Mouse (Mus musculus): ENCODE results near the gene Mapk12. TPM values are rescaled to one million over a fixed set of nuclear protein-coding genes. Genes with fewer than 3 reads are reported as not detected.

Gene Mapk12
- polyA plus RNA-seq, 1 experiment from 2014 or later = 26.9 TPM

GRCm38 (mm10) chr15:89103921-89104320, 36.6 kb downstream of the Mapk12 start:
- Histone ChIP-seq H3K27me3 (ENCODE audit: control insufficient read depth, insufficient read depth, low read length) (no peaks in the 10 kb centered on the region), H3K9me3 (ENCODE audit: control insufficient read depth, low read length) (no peaks in the 10 kb centered on the region), H3K4me2 (ENCODE audit: low read depth, low read length, severe bottlenecking) (no peak overlapping the region), H3K36me3 (ENCODE audit: control insufficient read depth, insufficient read depth, low read length) (peaks cover 21% of the 10 kb centered on the region; the same call in 1 of the 2 replicates), H3K9ac (ENCODE audit: low read length) (no peak overlapping the region), H3K27ac (ENCODE audit: low read depth, low read length) (no peak overlapping the region), H3K4me1 (replicated peaks; ENCODE audit: control insufficient read depth, insufficient read depth, low read length) (no peaks in the 10 kb centered on the region), H3K4me3 (ENCODE audit: low read depth, low read length) (no peak overlapping the region)
- no peak for DNase-seq (ENCODE audit: low spot score)
- ATAC-seq (replicated peaks; ENCODE audit: low FRiP score) = no peak
- WGBS = 91% methylated on average over 10 of the region's 10 CpGs

- no peak overlapping the region for H3K4me2 ChIP-seq (ENCODE audit: low read depth, low read length, severe bottlenecking)
- no peak overlapping the region for H3K9ac ChIP-seq (ENCODE audit: low read length)
- H3K27ac ChIP-seq (ENCODE audit: low read depth, low read length) = no peak overlapping the region
- 69% methylated on average over 5 of the region's 5 CpGs for WGBS
- no peaks in the 10 kb centered on the region for H3K4me1 ChIP-seq (replicated peaks; ENCODE audit: control insufficient read depth, insufficient read depth, low read length)
- DNase-seq (ENCODE audit: low spot score) = no peak
- no peak overlapping the region for H3K4me3 ChIP-seq (ENCODE audit: low read depth, low read length)
- H3K27me3 ChIP-seq (ENCODE audit: control insufficient read depth, insufficient read depth, low read length) = no peaks in the 10 kb centered on the region
- H3K36me3 ChIP-seq (ENCODE audit: control insufficient read depth, insufficient read depth, low read length) = peaks cover 24% of the 10 kb centered on the region
- no peaks in the 10 kb centered on the region for H3K9me3 ChIP-seq (ENCODE audit: control insufficient read depth, low read length)
- no peak for ATAC-seq (replicated peaks; ENCODE audit: low FRiP score)
These were observed 37.9 kb downstream of the Mapk12 start for GRCm38 (mm10) chr15:89102646-89103045.

- ATAC-seq (replicated peaks; ENCODE audit: low FRiP score) (no peak), DNase-seq (ENCODE audit: low spot score) (no peak)
- Histone ChIP-seq H3K4me3 (ENCODE audit: low read depth, low read length) (no peak overlapping the region), H3K9ac (ENCODE audit: low read length) (no peak overlapping the region), H3K27ac (ENCODE audit: low read depth, low read length) (no peak overlapping the region), H3K4me1 (replicated peaks; ENCODE audit: control insufficient read depth, insufficient read depth, low read length) (no peaks in the 10 kb centered on the region), H3K4me2 (ENCODE audit: low read depth, low read length, severe bottlenecking) (no peak overlapping the region), H3K27me3 (ENCODE audit: control insufficient read depth, insufficient read depth, low read length) (no peaks in the 10 kb centered on the region), H3K36me3 (ENCODE audit: control insufficient read depth, insufficient read depth, low read length) (peaks cover 30% of the 10 kb centered on the region), H3K9me3 (ENCODE audit: control insufficient read depth, low read length) (no peaks in the 10 kb centered on the region)
- WGBS = 93% methylated on average over 12 of the region's 12 CpGs
These were observed 39.7 kb downstream of the Mapk12 start for GRCm38 (mm10) chr15:89100823-89101222.

GRCm38 (mm10) chr15:89098616-89099015, 41.9 kb downstream of the Mapk12 start:
- Histone ChIP-seq H3K27ac (ENCODE audit: low read depth, low read length) (no peak overlapping the region), H3K9me3 (ENCODE audit: control insufficient read depth, low read length) (no peaks in the 10 kb centered on the region), H3K4me3 (ENCODE audit: low read depth, low read length) (no peak overlapping the region), H3K36me3 (ENCODE audit: control insufficient read depth, insufficient read depth, low read length) (peaks cover 39% of the 10 kb centered on the region), H3K9ac (ENCODE audit: low read length) (no peak overlapping the region), H3K4me1 (replicated peaks; ENCODE audit: control insufficient read depth, insufficient read depth, low read length) (no peaks in the 10 kb centered on the region), H3K4me2 (ENCODE audit: low read depth, low read length, severe bottlenecking) (no peak overlapping the region), H3K27me3 (ENCODE audit: control insufficient read depth, insufficient read depth, low read length) (no peaks in the 10 kb centered on the region)
- ATAC-seq (replicated peaks; ENCODE audit: low FRiP score) (no peak), DNase-seq (ENCODE audit: low spot score) (no peak)
- WGBS = 90% methylated on average over 7 of the region's 7 CpGs

GRCm38 (mm10) chr15:89097450-89097849, 43.1 kb downstream of the Mapk12 start:
- DNase-seq (ENCODE audit: low spot score) (no peak), ATAC-seq (replicated peaks; ENCODE audit: low FRiP score) (no peak)
- H3K9ac ChIP-seq (ENCODE audit: low read length) = no peak overlapping the region
- H3K27ac ChIP-seq (ENCODE audit: low read depth, low read length) = no peak overlapping the region
- no peaks in the 10 kb centered on the region for H3K27me3 ChIP-seq (ENCODE audit: control insufficient read depth, insufficient read depth, low read length)
- no peaks in the 10 kb centered on the region for H3K9me3 ChIP-seq (ENCODE audit: control insufficient read depth, low read length)
- H3K36me3 ChIP-seq (ENCODE audit: control insufficient read depth, insufficient read depth, low read length) = peaks cover 39% of the 10 kb centered on the region
- no peak overlapping the region for H3K4me3 ChIP-seq (ENCODE audit: low read depth, low read length)
- 91% methylated on average over 5 of the region's 5 CpGs for WGBS
- no peak overlapping the region for H3K4me2 ChIP-seq (ENCODE audit: low read depth, low read length, severe bottlenecking)
- H3K4me1 ChIP-seq (replicated peaks; ENCODE audit: control insufficient read depth, insufficient read depth, low read length) = no peaks in the 10 kb centered on the region

- Histone ChIP-seq H3K4me3 (ENCODE audit: low read depth, low read length) (no peak overlapping the region), H3K27me3 (ENCODE audit: control insufficient read depth, insufficient read depth, low read length) (no peaks in the 10 kb centered on the region), H3K9me3 (ENCODE audit: control insufficient read depth, low read length) (no peaks in the 10 kb centered on the region), H3K36me3 (ENCODE audit: control insufficient read depth, insufficient read depth, low read length) (peaks cover 20% of the 10 kb centered on the region), H3K27ac (ENCODE audit: low read depth, low read length) (no peak overlapping the region), H3K4me2 (ENCODE audit: low read depth, low read length, severe bottlenecking) (no peak overlapping the region), H3K4me1 (replicated peaks; ENCODE audit: control insufficient read depth, insufficient read depth, low read length) (peaks cover 6% of the 10 kb centered on the region; the same call in 1 of the 2 replicates), H3K9ac (ENCODE audit: low read length) (no peak overlapping the region)
- DNase-seq (ENCODE audit: low spot score) (no peak), ATAC-seq (replicated peaks; ENCODE audit: low FRiP score) (no peak)
- 87% methylated on average over 5 of the region's 5 CpGs for WGBS
These were observed 48.3 kb downstream of the Mapk12 start for GRCm38 (mm10) chr15:89092181-89092580.

GRCm38 (mm10) chr15:89090662-89091061, 49.8 kb downstream of the Mapk12 start:
- no peak overlapping the region for H3K9ac ChIP-seq (ENCODE audit: low read length)
- DNase-seq (ENCODE audit: low spot score) (no peak), ATAC-seq (replicated peaks; ENCODE audit: low FRiP score) (no peak)
- no peaks in the 10 kb centered on the region for H3K27me3 ChIP-seq (ENCODE audit: control insufficient read depth, insufficient read depth, low read length)
- WGBS = 88% methylated on average over 4 of the region's 4 CpGs
- H3K4me3 ChIP-seq (ENCODE audit: low read depth, low read length) = no peak overlapping the region
- peaks cover 17% of the 10 kb centered on the region for H3K36me3 ChIP-seq (ENCODE audit: control insufficient read depth, insufficient read depth, low read length)
- no peak overlapping the region for H3K27ac ChIP-seq (ENCODE audit: low read depth, low read length)
- no peaks in the 10 kb centered on the region for H3K9me3 ChIP-seq (ENCODE audit: control insufficient read depth, low read length)
- peaks cover 6% of the 10 kb centered on the region; the same call in 1 of the 2 replicates for H3K4me1 ChIP-seq (replicated peaks; ENCODE audit: control insufficient read depth, insufficient read depth, low read length)
- H3K4me2 ChIP-seq (ENCODE audit: low read depth, low read length, severe bottlenecking) = no peak overlapping the region

GRCm38 (mm10) chr15:89089248-89090051, 51.1 kb downstream of the Mapk12 start:
- peak; percentile 67 for DNase-seq (ENCODE audit: low spot score)
- peaks cover 6% of the 10 kb centered on the region; the same call in 1 of the 2 replicates for H3K4me1 ChIP-seq (replicated peaks; ENCODE audit: control insufficient read depth, insufficient read depth, low read length)
- no peak overlapping the region for H3K27ac ChIP-seq (ENCODE audit: low read depth, low read length)
- no peaks in the 10 kb centered on the region for H3K9me3 ChIP-seq (ENCODE audit: control insufficient read depth, low read length)
- peak overlapping the region; percentile 98 for H3K4me2 ChIP-seq (ENCODE audit: low read depth, low read length, severe bottlenecking)
- H3K4me3 ChIP-seq (ENCODE audit: low read depth, low read length) = peak overlapping the region; percentile 98
- peaks cover 10% of the 10 kb centered on the region for H3K36me3 ChIP-seq (ENCODE audit: control insufficient read depth, insufficient read depth, low read length)
- peak; percentile 43; the same call in 1 of the 2 replicates for ATAC-seq (replicated peaks; ENCODE audit: low FRiP score)
- H3K9ac ChIP-seq (ENCODE audit: low read length) = peak overlapping the region; percentile 90
- H3K27me3 ChIP-seq (ENCODE audit: control insufficient read depth, insufficient read depth, low read length) = no peaks in the 10 kb centered on the region
- 3% methylated on average over 68 of the region's 68 CpGs for WGBS
